Comparison of ENCODE assay signal across 9 mouse cellular contexts in genomic region chr3:83222125-83222524, GRCm38 (mm10).
DNase-seq lines count a peak whose midpoint lies in the region; ATAC-seq and TF ChIP-seq lines count a peak whose summit lies in the region.
"Had no signal": no experiment of that assay in that cellular context is flagged by ENCODE, and none has a peak within 500 bp of the region (broad histone marks: within the 10 kb centered on the region; RNA-seq: fewer than 3 reads in every experiment).

No protein-coding gene starts in this region.

- no peak overlapping the region for H3K4me3 ChIP-seq in midbrain, postnatal 0 days (ENCODE audit: low read depth, low read length)
- no peak overlapping the region for H3K4me3 ChIP-seq in midbrain, embryonic 15.5 days
- no peak overlapping the region for H3K4me3 ChIP-seq in limb, embryonic 14.5 days (replicated peaks; ENCODE audit: low read length)

- H3K27me3 ChIP-seq in midbrain, postnatal 0 days (ENCODE audit: insufficient read depth, low read length), result no peaks in the 10 kb centered on the region
- no peaks in the 10 kb centered on the region for H3K27me3 ChIP-seq in midbrain, embryonic 15.5 days (replicated peaks)
- no peaks in the 10 kb centered on the region for H3K27me3 ChIP-seq in limb, embryonic 14.5 days (ENCODE audit: control insufficient read depth, insufficient read depth, low read length)

- ATAC-seq in midbrain, postnatal 0 days (ENCODE audit: low FRiP score), result no peak
- no peak for ATAC-seq in midbrain, embryonic 15.5 days (replicated peaks)
- peak; percentile 64; the same call in 1 of the 2 replicates for ATAC-seq in limb, embryonic 14.5 days (ENCODE audit: low FRiP score, low read depth)
- no peak for ATAC-seq in erythroblast, adult 5-6 weeks (replicated peaks; ENCODE audit: low FRiP score, poor library complexity, severe bottlenecking)

- H3K9me3 ChIP-seq in midbrain, postnatal 0 days (ENCODE audit: low read length), result no peaks in the 10 kb centered on the region
- no peaks in the 10 kb centered on the region for H3K9me3 ChIP-seq in midbrain, embryonic 15.5 days
- H3K9me3 ChIP-seq in limb, embryonic 14.5 days (ENCODE audit: control insufficient read depth, low read length), result no peaks in the 10 kb centered on the region

- no peak overlapping the region for H3K9ac ChIP-seq in midbrain, postnatal 0 days (replicated peaks; ENCODE audit: low read length, poor library complexity, severe bottlenecking)
- H3K9ac ChIP-seq in midbrain, embryonic 15.5 days, result no peak overlapping the region
- H3K9ac ChIP-seq in limb, embryonic 14.5 days (ENCODE audit: low read depth, low read length, severe bottlenecking), result no peak overlapping the region

- no peaks in the 10 kb centered on the region for H3K4me1 ChIP-seq in midbrain, postnatal 0 days (ENCODE audit: insufficient read depth, low read length)
- H3K4me1 ChIP-seq in midbrain, embryonic 15.5 days, result no peaks in the 10 kb centered on the region
- H3K4me1 ChIP-seq in limb, embryonic 14.5 days (ENCODE audit: control insufficient read depth, insufficient read depth, low read length), result peaks cover 10% of the 10 kb centered on the region

- TF ChIP-seq POLR2A in limb, embryonic 14.5 days (IDR thresholded peaks at IDR 0.05; ENCODE audit: borderline replicate concordance, extremely low read depth, insufficient read depth, insufficient read length), result no peak

- peak; percentile 17 to 18 for DNase-seq in cerebellum, postnatal 10 days
- DNase-seq in cerebellum, adult 11 months, result no peak
- DNase-seq in midbrain, postnatal 0 days (ENCODE audit: low spot score), result peak; percentile 41
- peak; percentile 77 for DNase-seq in limb, embryonic 14.5 days (ENCODE audit: low spot score)
- no peak for DNase-seq in cerebellum, adult 8-10 months
- no peak for DNase-seq in natural killer cell, adult 2 months (ENCODE audit: low spot score in 2 of 2)
- DNase-seq: thymus, postnatal 4 days had no signal

- peak; percentile 41 for TF ChIP-seq CTCF in midbrain, postnatal 0 days (IDR thresholded peaks at IDR 0.05)

- H3K4me2 ChIP-seq in midbrain, postnatal 0 days (ENCODE audit: low read depth, low read length, poor library complexity, severe bottlenecking), result no peak overlapping the region
- H3K4me2 ChIP-seq in midbrain, embryonic 15.5 days, result no peak overlapping the region
- no peak overlapping the region for H3K4me2 ChIP-seq in limb, embryonic 14.5 days (replicated peaks; ENCODE audit: low read depth, low read length, severe bottlenecking)

- H3K27ac ChIP-seq in midbrain, postnatal 0 days (ENCODE audit: low read depth, low read length), result no peak overlapping the region
- no peak overlapping the region for H3K27ac ChIP-seq in midbrain, embryonic 15.5 days
- H3K27ac ChIP-seq in limb, embryonic 14.5 days (replicated peaks; ENCODE audit: low read depth, low read length), result no peak overlapping the region

- 68% methylated on average over 5 of the region's 5 CpGs for WGBS in midbrain, postnatal 0 days
- 71% methylated on average over 5 of the region's 5 CpGs for WGBS in midbrain, embryonic 15.5 days
- 48% methylated on average over 5 of the region's 5 CpGs for WGBS in limb, embryonic 14.5 days

- no peaks in the 10 kb centered on the region for H3K36me3 ChIP-seq in midbrain, postnatal 0 days (ENCODE audit: insufficient read depth, low read length)
- H3K36me3 ChIP-seq in midbrain, embryonic 15.5 days (replicated peaks), result no peaks in the 10 kb centered on the region
- H3K36me3 ChIP-seq in limb, embryonic 14.5 days (ENCODE audit: control insufficient read depth, insufficient read depth, low read length), result no peaks in the 10 kb centered on the region

Comparison
In these comparisons a context has a peak if more than half of its experiments do, and no peak if none do; other contexts are left out.
1. DNase-seq: peak in cerebellum, postnatal 10 days (2 of 2), midbrain, postnatal 0 days (single experiment) and limb, embryonic 14.5 days (single experiment); none in cerebellum, adult 11 months (single experiment), cerebellum, adult 8-10 months (single experiment) and natural killer cell, adult 2 months (0 of 2).